In genomic region chr15:5143361-5144020, GRCm38 (mm10) we compare ENCODE assay signal across 8 mouse cellular contexts. TPM values are rescaled to one million over a fixed set of nuclear protein-coding genes. Genes with fewer than 3 reads are reported as not detected.
DNase-seq lines count a peak whose midpoint lies in the region; ATAC-seq and TF ChIP-seq lines count a peak whose summit lies in the region.

Gene Prkaa1 (plus strand): TSS chr15:5143861.

- peak; percentile 83 for DNase-seq in Muller cell, postnatal 12 days (ENCODE audit: inconsistent ontology term)
- peak; percentile 76 for DNase-seq in cerebellum, adult 8-10 months
- DNase-seq in frontal cortex, adult 2 months (ENCODE audit: extremely low spot score in 1 of 2, low spot score in 1 of 2), result peak in 1 of 2 experiments; percentile 62
- DNase-seq in hindbrain, embryonic 10.5 days (ENCODE audit: low spot score), result peak; percentile 81
- peak; percentile 52 for DNase-seq in layer of hippocampus, adult 9-11 months
- peak; percentile 74 for DNase-seq in thymus, postnatal 25 days

- peak; percentile 96 for ATAC-seq in lung, embryonic 15.5 days (ENCODE audit: borderline replicate concordance, extremely low read depth, low FRiP score, low TSS enrichment)

- peak within 1 kb of the TSS; percentile 95 for H3K27ac ChIP-seq in hindbrain, embryonic 10.5 days
- peak within 1 kb of the TSS; percentile 91 for H3K27ac ChIP-seq in lung, embryonic 15.5 days
- peak within 1 kb of the TSS; percentile 66 for H3K27ac ChIP-seq in olfactory bulb, adult 2 months (ENCODE audit: insufficient read depth, low read depth, low read length)

- TF ChIP-seq CTCF in olfactory bulb, adult 2 months (IDR thresholded peaks at IDR 0.05; ENCODE audit: insufficient read depth, low read depth, low read length), result peak; percentile 49; the same call in 1 of the 2 replicates

- WGBS in hindbrain, embryonic 10.5 days, result 1% methylated on average over 80 of the region's 80 CpGs
- WGBS in lung, embryonic 15.5 days, result under 1% methylated on average over 62 of the region's 80 CpGs
- WGBS in olfactory bulb, adult 2 months, result under 1% methylated on average over 62 of the region's 80 CpGs

- no peaks in the 10 kb centered on the region for H3K36me3 ChIP-seq in hindbrain, embryonic 10.5 days
- H3K36me3 ChIP-seq in lung, embryonic 15.5 days, result no peaks in the 10 kb centered on the region

- peak within 1 kb of the TSS; percentile 62 for H3K4me2 ChIP-seq in lung, embryonic 15.5 days

- H3K9me3 ChIP-seq in hindbrain, embryonic 10.5 days, result no peaks in the 10 kb centered on the region
- no peaks in the 10 kb centered on the region for H3K9me3 ChIP-seq in lung, embryonic 15.5 days

- no peaks in the 10 kb centered on the region for H3K27me3 ChIP-seq in hindbrain, embryonic 10.5 days (ENCODE audit: insufficient read depth, poor library complexity, severe bottlenecking)
- no peaks in the 10 kb centered on the region for H3K27me3 ChIP-seq in lung, embryonic 15.5 days

- H3K9ac ChIP-seq in lung, embryonic 15.5 days, result peak within 1 kb of the TSS; percentile 91

- peaks cover 16% of the 10 kb centered on the region for H3K4me1 ChIP-seq in hindbrain, embryonic 10.5 days (replicated peaks)
- H3K4me1 ChIP-seq in lung, embryonic 15.5 days, result peaks cover 11% of the 10 kb centered on the region
- H3K4me1 ChIP-seq in olfactory bulb, adult 2 months (ENCODE audit: control insufficient read depth, insufficient read depth, low read length), result peaks cover 5% of the 10 kb centered on the region

- peak within 1 kb of the TSS; percentile 84 for H3K4me3 ChIP-seq in hindbrain, embryonic 10.5 days
- peak within 1 kb of the TSS; percentile 93 for H3K4me3 ChIP-seq in lung, embryonic 15.5 days
- peak within 1 kb of the TSS; percentile 89 for H3K4me3 ChIP-seq in olfactory bulb, adult 2 months (ENCODE audit: insufficient read depth, low read depth, low read length)

- peak; percentile 32; the same call in 1 of the 2 replicates for TF ChIP-seq POLR2A in olfactory bulb, adult 2 months (IDR thresholded peaks at IDR 0.05; ENCODE audit: insufficient read depth, low read depth, low read length)

RNA-seq across cellular contexts. Expression of gene Prkaa1, which starts in this region (rescaled TPM):
- 13.0 and 14.1 TPM in 2 replicates for polyA plus RNA-seq in frontal cortex, adult 2 months (2012; rRNA removed)
- 14.2 and 15.2 TPM in 2 replicates for polyA plus RNA-seq in hindbrain, embryonic 10.5 days (2016; fragmentation: Nextera tagmentation; extraction: Ambion mirVana)
- polyA plus RNA-seq in lung, embryonic 15.5 days (2015; fragmentation: Nextera tagmentation; extraction: Ambion mirVana), result 17.7 and 18.4 TPM in 2 replicates
- polyA plus RNA-seq in olfactory bulb, adult 2 months (2012; ENCODE audit: insufficient read depth, insufficient read length, low replicate concordance, missing spikeins), result not detected in 2 replicates

Comparison
In these comparisons a context has a peak if more than half of its experiments do, and no peak if none do; other contexts are left out.
1. RNA of gene Prkaa1 (polyA plus RNA-seq): 17.7 to 18.4 TPM in lung, embryonic 15.5 days, 14.2 to 15.2 TPM in hindbrain, embryonic 10.5 days and 13.0 to 14.1 TPM in frontal cortex, adult 2 months; not detected in olfactory bulb, adult 2 months; every median in the first group is over 10 times any median in the second.
2. Peak in every context shown above with its lines, with median percentiles within 50 percentile points of each other: H3K27ac ChIP-seq and H3K4me3 ChIP-seq.